Mouse (Mus musculus): ENCODE data around the gene Rbfox2.

The Rbfox2 gene

GRCm38 (mm10) chr15:77269496-77269895 lies 37.3 kb downstream of the Rbfox2 start:
- DNase-seq, result peak; percentile 74

DNA sequence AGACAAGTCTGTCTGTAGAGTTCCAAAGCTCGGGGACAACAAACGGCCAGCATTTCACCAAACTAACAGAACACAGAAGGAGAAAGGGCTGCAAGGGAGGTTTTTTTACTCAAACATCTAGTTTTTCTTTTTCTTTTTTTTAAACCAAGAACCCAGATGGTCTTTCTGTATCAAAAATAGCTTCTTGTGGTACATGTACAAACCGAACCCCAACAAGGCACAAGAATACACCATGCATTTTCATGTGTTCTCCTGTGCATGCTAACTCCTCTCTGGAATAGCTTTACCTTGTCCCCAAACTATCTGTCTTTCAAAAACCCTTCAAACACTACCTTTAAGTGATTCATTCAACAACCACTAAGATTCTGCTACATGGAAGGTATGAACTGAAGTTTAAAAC lies 38.4 kb downstream of the Rbfox2 start:
- DNase-seq, result no peak

GRCm38 (mm10) chr15:77265318-77265717 lies 41.5 kb downstream of the Rbfox2 start:
- DNase-seq, result no peak

- DNase-seq, result no peak
Measured at GRCm38 (mm10) chr15:77264314-77264713, 42.5 kb downstream of the Rbfox2 start.

DNA sequence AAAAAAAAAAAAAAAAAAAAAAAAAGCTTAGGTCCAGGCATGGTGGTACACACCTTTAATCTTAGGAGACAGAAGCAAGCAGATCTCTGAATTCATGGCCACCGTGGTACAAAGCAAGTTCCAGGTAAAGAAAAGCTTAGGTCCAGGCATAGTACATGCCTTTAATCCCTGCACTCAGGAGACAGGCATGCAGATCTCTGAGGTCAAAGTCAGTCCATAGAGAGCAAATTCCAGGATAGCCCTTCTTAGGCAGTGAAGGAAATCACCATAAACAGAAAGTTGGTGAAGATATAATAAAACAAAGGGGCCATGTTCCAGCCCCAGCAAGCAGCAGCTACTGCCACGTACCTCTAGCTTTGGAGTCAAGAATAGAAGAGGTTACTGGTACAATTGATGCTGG lies 44.0 kb downstream of the Rbfox2 start:
- no peak for DNase-seq

DNA sequence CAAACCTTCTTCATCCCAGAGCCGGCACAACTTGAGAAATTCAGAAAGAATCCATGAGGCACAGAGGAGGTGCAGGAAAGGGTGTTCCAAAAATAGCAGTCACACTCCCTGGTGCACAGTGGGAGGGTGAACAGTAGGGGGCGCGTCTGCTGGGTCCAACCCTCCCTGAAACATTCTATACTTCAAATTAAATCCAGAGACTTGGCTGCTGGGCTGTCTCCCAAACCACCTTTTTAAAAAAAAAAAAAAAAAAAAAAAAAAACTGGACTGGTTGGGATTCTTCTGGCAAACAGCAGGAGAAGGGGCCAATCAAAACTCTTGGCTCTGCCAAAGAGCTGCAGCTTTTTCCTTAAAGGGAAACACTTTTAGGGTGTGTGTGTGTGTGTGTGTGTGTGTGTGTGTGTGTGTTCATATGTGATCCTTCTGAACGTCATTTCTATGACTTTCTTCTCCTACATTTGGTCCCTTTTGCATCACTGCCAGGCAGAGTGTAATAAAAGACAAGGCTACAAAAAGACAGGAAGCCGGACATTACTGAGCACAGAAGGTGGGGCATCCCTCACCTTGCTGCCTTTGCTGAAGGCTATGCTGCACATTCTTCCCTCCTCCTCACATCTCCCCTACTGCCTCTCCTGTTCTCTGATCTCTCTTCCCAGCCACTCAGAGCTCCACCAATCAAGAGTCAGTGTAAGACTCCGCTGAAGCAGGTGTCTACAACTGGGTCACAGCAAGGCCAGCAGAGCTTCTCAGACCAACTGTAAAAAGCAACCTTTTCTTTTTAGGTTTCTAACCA lies 49.2 kb downstream of the Rbfox2 start:
- DNase-seq, result peak; percentile 82

DNA sequence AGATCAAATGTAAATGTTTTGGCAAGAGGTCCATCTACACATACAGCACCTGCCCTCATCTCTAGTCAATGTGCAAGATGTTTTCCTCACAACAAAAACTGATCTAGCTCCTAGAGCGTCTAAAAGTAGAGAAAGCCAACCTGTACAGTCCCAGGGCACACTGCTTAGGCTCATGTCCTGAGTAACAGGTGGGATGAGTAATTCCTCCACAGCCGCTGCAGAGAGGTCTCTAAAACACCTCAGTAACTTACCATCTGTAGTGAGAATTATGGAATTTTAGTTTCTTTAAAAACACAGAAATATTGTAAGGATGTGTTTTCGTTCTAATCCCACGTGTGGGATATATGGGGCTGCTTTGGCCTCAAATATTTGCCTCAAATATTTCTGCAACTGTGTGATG lies 50.0 kb downstream of the Rbfox2 start:
- DNase-seq, result no peak

GRCm38 (mm10) chr15:77254636-77255035 lies 52.2 kb downstream of the Rbfox2 start:
- no peak for DNase-seq

DNA sequence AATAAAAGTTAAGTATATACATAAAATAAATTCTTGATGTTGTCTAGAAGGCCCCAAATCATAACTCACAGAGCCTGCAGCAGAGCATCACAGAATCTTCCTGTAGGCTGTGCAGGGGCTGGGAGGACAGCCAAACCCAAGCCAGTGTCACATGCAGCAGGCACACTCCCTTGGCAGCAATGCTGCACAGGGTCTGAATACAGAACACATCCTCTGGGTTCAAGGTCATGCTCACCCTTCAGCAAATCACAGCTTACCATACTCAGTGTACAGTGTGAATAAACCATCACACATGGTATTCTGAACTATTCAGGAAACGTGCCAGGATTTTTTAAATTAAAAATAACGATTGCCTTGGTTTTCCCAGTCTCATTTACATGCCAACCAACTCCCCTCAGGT lies 52.7 kb downstream of the Rbfox2 start:
- peak; percentile 34 for DNase-seq

GRCm38 (mm10) chr15:77251706-77252105 lies 55.1 kb downstream of the Rbfox2 start:
- DNase-seq, result no peak

DNA sequence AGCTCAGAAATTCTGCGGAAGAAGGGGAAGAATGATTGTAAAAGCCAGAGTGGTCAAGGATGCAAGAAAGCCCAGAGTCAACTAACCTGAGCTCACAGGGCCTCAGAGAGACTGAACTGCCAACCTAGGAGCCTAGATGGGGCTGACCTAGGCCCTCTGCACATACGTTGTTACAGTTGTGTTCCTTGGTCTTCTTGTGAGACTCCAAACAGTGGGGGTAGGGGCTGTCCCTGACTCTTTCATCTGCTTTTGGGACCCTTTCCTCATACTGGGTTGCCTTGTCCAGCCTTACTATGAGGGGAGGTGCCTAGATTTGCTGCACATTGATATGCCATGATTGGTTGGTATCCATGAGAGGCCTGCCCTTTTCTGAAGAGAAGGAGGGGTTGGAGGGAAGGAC lies 56.0 kb downstream of the Rbfox2 start:
- DNase-seq, result no peak

GRCm38 (mm10) chr15:77249421-77249820 lies 57.4 kb downstream of the Rbfox2 start:
- DNase-seq, result no peak

- peak; percentile 94 for DNase-seq
Measured at GRCm38 (mm10) chr15:77245418-77246365, 61.1 kb downstream of the Rbfox2 start.

DNA sequence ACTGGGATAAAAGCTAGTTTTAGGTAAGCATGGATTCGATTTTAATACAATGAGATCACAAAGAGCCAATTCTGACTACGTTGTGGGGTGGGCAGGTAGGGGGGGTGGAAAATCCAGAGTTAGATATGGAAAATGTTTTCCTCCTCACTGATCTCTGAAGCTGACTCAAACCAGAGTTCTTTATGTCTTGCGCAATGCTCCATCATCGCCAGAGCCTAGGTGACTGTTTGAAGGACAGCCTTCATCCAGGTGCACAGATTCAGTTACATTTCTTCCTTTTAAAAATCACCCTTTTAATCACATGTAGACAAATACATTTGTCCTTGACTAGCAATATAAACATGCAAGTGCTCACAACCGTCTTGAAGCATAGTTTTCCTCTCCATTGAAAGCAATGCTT lies 62.2 kb downstream of the Rbfox2 start:
- no peak for DNase-seq

GRCm38 (mm10) chr15:77243876-77244560 lies 62.8 kb downstream of the Rbfox2 start:
- DNase-seq, result no peak

GRCm38 (mm10) chr15:77240607-77241006 lies 66.2 kb downstream of the Rbfox2 start:
- no peak for DNase-seq

- no peak for DNase-seq
Measured at GRCm38 (mm10) chr15:77239564-77239963, 67.2 kb downstream of the Rbfox2 start.

DNA sequence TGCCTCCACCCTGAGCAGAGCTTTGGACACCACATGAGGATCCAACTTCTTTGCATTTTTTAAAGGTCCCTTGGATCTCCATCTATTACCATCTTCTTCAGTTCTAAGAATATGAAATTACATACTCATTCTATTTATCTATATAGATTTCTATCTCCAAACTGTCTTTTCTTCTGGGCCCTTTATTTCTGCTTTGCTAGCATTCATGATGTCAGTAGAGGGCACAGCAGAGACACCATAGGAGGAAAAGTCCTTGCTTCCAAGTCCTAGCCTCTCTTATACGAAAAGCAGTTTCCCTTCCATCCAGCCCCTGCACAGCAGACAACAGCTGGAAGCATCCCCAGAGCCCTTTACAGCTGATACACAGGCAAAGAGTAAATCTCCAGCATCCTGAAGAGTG lies 69.1 kb downstream of the Rbfox2 start:
- DNase-seq, result no peak

DNA sequence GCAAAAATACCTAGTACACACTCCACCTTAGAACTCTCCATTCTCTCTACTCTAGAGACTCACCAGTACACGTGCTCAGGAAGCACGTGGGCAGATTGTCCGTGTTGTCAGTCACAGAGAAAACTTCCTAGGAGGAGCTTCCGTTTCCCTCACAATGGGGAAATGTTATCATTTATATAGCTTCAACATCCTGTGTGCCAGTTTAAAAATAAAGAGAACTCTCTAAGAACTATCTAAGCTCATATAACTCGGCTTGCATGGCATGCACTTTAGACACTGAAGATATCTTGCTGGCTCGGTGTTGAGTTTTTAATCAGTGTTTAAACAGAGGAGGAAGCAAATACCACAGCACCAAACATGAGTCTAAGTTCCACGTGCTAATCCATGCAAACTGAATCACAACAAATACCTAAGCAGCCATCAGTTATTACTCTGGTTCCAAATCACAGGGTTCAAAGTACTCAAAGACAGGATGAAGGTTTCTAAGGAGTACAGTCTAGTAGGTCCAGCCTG lies 70.7 kb downstream of the Rbfox2 start:
- no peak for DNase-seq

GRCm38 (mm10) chr15:77235551-77235950 lies 71.3 kb downstream of the Rbfox2 start:
- DNase-seq, result no peak

DNA sequence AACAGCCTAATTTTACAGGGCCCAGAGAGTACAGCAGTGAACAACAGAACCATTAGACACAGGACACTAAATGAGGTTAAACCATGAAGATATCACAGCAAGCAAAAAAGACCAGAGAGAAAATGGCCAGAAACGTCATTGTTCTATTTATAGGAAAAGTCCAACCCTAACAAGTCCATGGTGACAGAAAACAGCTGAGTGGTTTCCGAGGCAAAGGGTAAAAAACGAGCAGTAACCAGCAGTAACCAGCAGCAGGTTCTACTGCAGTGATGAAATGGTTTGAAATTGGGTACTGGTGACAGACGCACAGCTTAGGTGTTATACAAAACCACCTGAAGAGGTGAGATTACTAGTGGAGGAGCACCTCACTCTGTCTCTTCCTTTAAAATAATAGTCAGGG lies 72.5 kb downstream of the Rbfox2 start:
- no peak for DNase-seq

- DNase-seq, result no peak
Measured at GRCm38 (mm10) chr15:77230144-77230543, 76.7 kb downstream of the Rbfox2 start.

DNA sequence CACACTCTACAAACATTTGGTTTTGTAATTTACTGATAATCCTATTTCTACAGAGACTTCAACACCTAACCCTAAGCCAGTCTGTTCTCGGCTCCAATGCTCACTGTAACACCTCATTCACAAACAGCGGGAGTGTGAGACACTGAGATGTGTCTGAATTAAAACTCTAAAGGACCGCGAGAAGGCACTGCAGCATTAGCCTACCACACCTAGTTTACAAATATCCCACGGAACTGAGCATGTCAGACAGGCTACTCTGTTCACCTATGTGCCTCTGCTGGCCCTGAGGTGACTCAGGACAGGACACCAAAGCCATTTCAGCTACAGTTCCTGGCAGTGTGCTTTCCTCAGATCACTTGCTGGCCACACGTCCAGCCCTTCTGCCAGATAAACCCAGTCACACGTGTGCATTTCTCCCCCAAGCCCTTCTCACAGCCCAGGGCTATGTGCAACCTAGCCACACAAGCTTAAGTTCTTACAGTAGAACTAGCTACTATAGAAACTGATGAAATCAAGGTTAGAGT lies 79.9 kb downstream of the Rbfox2 start:
- DNase-seq, result no peak

Data from right cerebral cortex, adult 18-20 months (tissue).